Mouse (Mus musculus): ENCODE data around the gene Gm14597. TPM values are rescaled to one million over a fixed set of nuclear protein-coding genes. Genes with fewer than 3 reads are reported as not detected.

The Gm14597 gene
- polyA plus RNA-seq, 1 experiment from 2014 or later, result not detected

Other genes starting within 250 kb of the Gm14597 start
- 61.4 and 61.6 TPM in 2 replicates for gene Mospd1, start 238.5 kb downstream of the Gm14597 start, polyA plus RNA-seq (2014; fragmentation: Nextera tagmentation; extraction: Ambion mirVana)
- not detected in 2 replicates for gene Etd, start 174.1 kb downstream of the Gm14597 start, polyA plus RNA-seq (2014; fragmentation: Nextera tagmentation; extraction: Ambion mirVana)
- 21.3 and 27.6 TPM in 2 replicates for gene Rtl8c, start 947 bp downstream of the Gm14597 start, polyA plus RNA-seq (2014; fragmentation: Nextera tagmentation; extraction: Ambion mirVana)
- 49.5 and 64.0 TPM in 2 replicates for gene Rtl8a, start 34.7 kb upstream of the Gm14597 start, polyA plus RNA-seq (2014; fragmentation: Nextera tagmentation; extraction: Ambion mirVana)
- gene Rtl8b, start 61.4 kb upstream of the Gm14597 start, polyA plus RNA-seq (2014; fragmentation: Nextera tagmentation; extraction: Ambion mirVana), result 54.2 and 57.5 TPM in 2 replicates
- gene 4930502E18Rik, start 115.8 kb upstream of the Gm14597 start, polyA plus RNA-seq (2014; fragmentation: Nextera tagmentation; extraction: Ambion mirVana), result 0.24 and 0.43 TPM in 2 replicates
- gene 1700013H16Rik, start 148.9 kb upstream of the Gm14597 start, polyA plus RNA-seq (2014; fragmentation: Nextera tagmentation; extraction: Ambion mirVana), result 0.28 TPM in 1 of 2 replicates, not detected in the other
- not detected in 2 replicates for gene Zfp36l3, start 167.4 kb upstream of the Gm14597 start, polyA plus RNA-seq (2014; fragmentation: Nextera tagmentation; extraction: Ambion mirVana)
- gene Xlr, start 188.7 kb upstream of the Gm14597 start, polyA plus RNA-seq (2014; fragmentation: Nextera tagmentation; extraction: Ambion mirVana), result 1.1 and 1.5 TPM in 2 replicates